Mouse (Mus musculus) heart, embryonic 16.5 days (tissue): ENCODE results near the gene Olfr1022. TPM values are rescaled to one million over a fixed set of nuclear protein-coding genes. Genes with fewer than 3 reads are reported as not detected.

Experiments
- ATAC-seq: fragments of 200-750 bp; cut with Nextera tagmentation; replicated peaks from 2 replicates; pipeline ENCODE4 v1.8.0; 2017; ENCODE audit warnings: moderate number of reproducible peaks; ENCODE audit not compliant: insufficient read depth, low FRiP score; ENCODE audit errors: extremely low read depth
- H3K27ac ChIP-seq: fragments of 300-500 bp; sonication (generic); 2 replicates; pipeline ENCODE4 v1.5.1; 2014; ENCODE audit warnings: mild to moderate bottlenecking, low read length, control low read depth, moderate library complexity
- H3K27me3 ChIP-seq: fragments of 300-500 bp; sonication (generic); 2 replicates; pipeline ENCODE4 v1.6.1; 2014; ENCODE audit warnings: low read length, mixed read lengths; ENCODE audit not compliant: control insufficient read depth, insufficient read depth
- H3K36me3 ChIP-seq: fragments of 300-500 bp; sonication (generic); 2 replicates; pipeline ENCODE4 v1.6.1; 2014; ENCODE audit not compliant: control insufficient read depth, insufficient read depth
- H3K4me1 ChIP-seq: fragments of 300-500 bp; sonication (generic); 2 replicates; pipeline ENCODE4 v1.6.1; 2014; ENCODE audit warnings: low read length, mixed read lengths; ENCODE audit not compliant: control insufficient read depth, insufficient read depth
- H3K4me2 ChIP-seq: fragments of 300-500 bp; sonication (generic); 2 replicates; pipeline ENCODE4 v1.6.1; 2014; ENCODE audit warnings: low read depth, mild to moderate bottlenecking, control low read depth, low read length
- H3K4me3 ChIP-seq: fragments of 300-500 bp; sonication (generic); 2 replicates; pipeline ENCODE4 v1.5.1; 2014; ENCODE audit warnings: mild to moderate bottlenecking, control low read depth, low read length
- H3K9ac ChIP-seq: fragments of 300-500 bp; sonication (generic); 2 replicates; pipeline ENCODE4 v1.6.1; 2014; ENCODE audit warnings: low read length, control low read depth
- H3K9me3 ChIP-seq: fragments of 300-500 bp; sonication (generic); replicated peaks from 2 replicates; pipeline ENCODE4 v1.6.1; 2016; ENCODE audit warnings: low read length; ENCODE audit not compliant: control insufficient read depth
- WGBS: fragments of 180-500 bp; shearing (Covaris S2); extraction: QIAGEN DNeasy Blood & Tissue Kit; methylation state at CpG from one replicate; pipeline ENCODE4 v1.1.7; 2014; 5-methylcytosine and 5-hydroxymethylcytosine counted together
- polyA plus RNA-seq: library from polyadenylated mRNA; unstranded; fragments of >200 nt; fragmentation: Nextera tagmentation; extraction: Ambion mirVana; gene quantifications from 2 replicates; pipeline ENCODE4 v1.2.1, GENCODE M21; 2015

Gene Olfr1022
- polyA plus RNA-seq: not detected in 2 replicates

DNA sequence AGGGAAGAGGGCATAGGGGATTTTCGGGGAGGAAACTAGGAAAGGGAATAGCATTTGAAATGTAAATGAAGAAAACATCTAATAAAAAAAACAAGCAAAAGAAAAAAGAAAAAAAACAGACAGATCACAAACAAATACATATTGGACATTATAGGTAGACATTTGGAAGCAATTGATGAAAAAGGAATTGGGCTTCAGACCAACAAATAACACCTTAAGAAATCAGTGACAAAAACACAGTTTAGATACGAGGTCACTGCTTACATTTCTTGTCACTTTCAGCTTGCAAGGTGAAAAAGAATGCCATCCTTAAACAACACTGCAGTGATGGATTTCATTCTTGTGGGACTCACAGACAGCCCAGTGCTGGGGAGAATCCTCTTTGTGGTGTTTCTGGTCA, at the start of gene Olfr1022:
Gene Olfr1022 (plus strand): TSS at position 301 of the 400 bp plus-strand sequence.
- Histone ChIP-seq H3K27me3 (no peaks in the 10 kb centered on the region), H3K4me2 (no peak within 1 kb of the TSS), H3K4me3 (no peak within 1 kb of the TSS), H3K4me1 (no peaks in the 10 kb centered on the region), H3K27ac (no peak within 1 kb of the TSS), H3K9me3 (no peaks in the 10 kb centered on the region), H3K36me3 (no peaks in the 10 kb centered on the region), H3K9ac (no peak within 1 kb of the TSS)
- WGBS: 37% methylated on average over 2 of the region's 2 CpGs
- ATAC-seq: no peak

DNA sequence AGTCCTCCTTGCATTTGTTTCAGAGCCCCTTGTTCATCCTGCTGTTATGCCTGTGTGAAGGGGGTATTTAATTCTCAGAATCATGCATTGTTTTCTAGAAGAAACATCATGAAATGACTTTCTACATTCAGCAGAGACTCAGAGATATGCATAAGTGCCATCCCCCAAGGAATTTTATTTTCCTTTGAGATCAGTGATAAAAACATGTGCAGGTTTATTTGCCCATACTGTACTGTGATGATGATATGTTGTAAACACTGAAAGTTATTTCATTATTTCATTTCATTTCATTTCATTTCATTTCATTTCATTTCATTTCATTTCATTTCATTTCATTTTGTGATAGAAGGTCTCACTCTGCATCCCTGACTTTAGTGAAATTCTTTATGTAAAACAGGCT, 23.0 kb upstream of the Olfr1022 start, which contains the start of gene Olfr1019:
Gene Olfr1019 (minus strand): TSS at position 101 of the 400 bp plus-strand sequence.
- ATAC-seq: no peak
- no peak within 1 kb of the TSS for H3K27ac ChIP-seq
- H3K27me3 ChIP-seq: no peaks in the 10 kb centered on the region
- H3K36me3 ChIP-seq: no peaks in the 10 kb centered on the region
- no peak within 1 kb of the TSS for H3K4me2 ChIP-seq
- H3K4me3 ChIP-seq: no peak within 1 kb of the TSS
- H3K9ac ChIP-seq: no peak within 1 kb of the TSS
- H3K4me1 ChIP-seq: no peaks in the 10 kb centered on the region
- H3K9me3 ChIP-seq: no peaks in the 10 kb centered on the region; the same call in 1 of the 2 replicates

DNA sequence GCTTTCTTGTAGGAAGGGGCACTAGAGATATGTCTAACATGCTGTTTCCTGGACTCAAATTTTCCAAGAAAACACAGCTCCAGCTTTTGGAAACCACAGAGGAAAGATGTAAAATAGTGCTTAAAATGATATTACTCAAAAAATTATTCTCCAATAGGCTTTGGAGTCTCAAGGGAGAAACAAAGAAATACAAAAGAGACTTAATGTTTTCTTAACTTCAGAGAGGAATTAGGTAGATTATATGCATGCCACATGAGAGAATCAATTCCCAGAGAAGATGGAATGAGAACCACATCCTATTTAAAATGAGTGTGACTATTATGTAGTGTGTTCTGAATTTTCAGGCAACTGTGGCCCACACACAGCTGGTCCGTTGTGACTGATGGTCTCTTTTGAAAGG, 21.7 kb upstream of the Olfr1022 start, which contains the start of gene Olfr1020:
Gene Olfr1020 (plus strand): TSS at position 301 of the 400 bp plus-strand sequence.
- no peak within 1 kb of the TSS for H3K4me3 ChIP-seq
- no peak within 1 kb of the TSS for H3K4me2 ChIP-seq
- no peak within 1 kb of the TSS for H3K9ac ChIP-seq
- H3K9me3 ChIP-seq: no peaks in the 10 kb centered on the region
- H3K27me3 ChIP-seq: no peaks in the 10 kb centered on the region
- no peaks in the 10 kb centered on the region for H3K36me3 ChIP-seq
- no peak within 1 kb of the TSS for H3K27ac ChIP-seq
- ATAC-seq: no peak
- H3K4me1 ChIP-seq: no peaks in the 10 kb centered on the region
- 79% methylated on average over 1 of the region's 1 CpGs for WGBS

DNA sequence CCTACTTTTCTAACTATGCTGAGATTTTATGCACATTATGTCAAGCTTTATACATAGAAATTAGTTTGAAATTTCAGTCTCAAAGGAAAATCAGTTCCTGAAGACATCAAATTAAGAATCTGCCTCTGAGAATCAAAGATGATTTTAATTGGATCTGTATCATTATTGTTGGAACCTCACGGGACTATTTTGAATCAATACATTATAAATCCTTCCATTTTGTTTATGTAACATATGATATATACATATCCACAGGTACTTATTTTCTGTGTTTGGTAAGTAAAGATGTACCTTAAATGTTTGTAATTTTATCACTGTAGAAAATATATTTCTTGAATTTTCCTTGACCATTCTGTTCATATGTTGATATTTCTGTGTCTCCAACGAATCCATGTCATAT, 16.9 kb downstream of the Olfr1022 start, which contains the start of gene Olfr1023:
Gene Olfr1023 (plus strand): TSS at position 301 of the 400 bp plus-strand sequence.
- H3K36me3 ChIP-seq: no peaks in the 10 kb centered on the region
- H3K27ac ChIP-seq: no peak within 1 kb of the TSS
- no peaks in the 10 kb centered on the region for H3K4me1 ChIP-seq
- WGBS: 68% methylated on average over 2 of the region's 2 CpGs
- H3K4me3 ChIP-seq: no peak within 1 kb of the TSS
- ATAC-seq: no peak
- no peak within 1 kb of the TSS for H3K9ac ChIP-seq
- H3K4me2 ChIP-seq: no peak within 1 kb of the TSS
- H3K9me3 ChIP-seq: no peaks in the 10 kb centered on the region
- H3K27me3 ChIP-seq: no peaks in the 10 kb centered on the region

DNA sequence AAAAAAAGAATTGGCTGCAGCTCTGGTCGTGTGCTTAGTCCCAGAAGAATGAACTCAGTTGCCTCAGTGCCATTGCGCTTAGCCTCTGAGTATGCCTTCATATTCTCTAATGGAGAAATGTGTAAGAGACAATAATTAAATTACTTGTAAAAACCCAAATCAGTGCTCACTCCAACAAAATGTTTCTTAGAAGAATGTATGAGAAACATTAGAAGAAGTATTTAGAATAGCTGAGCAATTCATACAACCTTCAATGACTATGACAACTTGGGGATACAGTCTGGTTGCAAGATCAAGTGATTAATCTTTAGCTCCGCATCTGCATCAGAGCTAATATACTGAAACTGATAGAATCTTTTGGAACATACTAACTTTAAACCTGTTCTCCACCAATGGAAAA, 36.6 kb downstream of the Olfr1022 start, which contains the start of gene Olfr1024:
Gene Olfr1024 (minus strand): TSS at position 101 of the 400 bp plus-strand sequence.
- Histone ChIP-seq H3K4me2 (no peak within 1 kb of the TSS), H3K4me3 (no peak within 1 kb of the TSS), H3K9me3 (no peaks in the 10 kb centered on the region; the same call in 1 of the 2 replicates), H3K9ac (no peak within 1 kb of the TSS), H3K36me3 (no peaks in the 10 kb centered on the region), H3K27ac (no peak within 1 kb of the TSS), H3K4me1 (no peaks in the 10 kb centered on the region), H3K27me3 (no peaks in the 10 kb centered on the region)
- WGBS: 75% methylated on average over 3 of the region's 3 CpGs
- no peak for ATAC-seq

DNA sequence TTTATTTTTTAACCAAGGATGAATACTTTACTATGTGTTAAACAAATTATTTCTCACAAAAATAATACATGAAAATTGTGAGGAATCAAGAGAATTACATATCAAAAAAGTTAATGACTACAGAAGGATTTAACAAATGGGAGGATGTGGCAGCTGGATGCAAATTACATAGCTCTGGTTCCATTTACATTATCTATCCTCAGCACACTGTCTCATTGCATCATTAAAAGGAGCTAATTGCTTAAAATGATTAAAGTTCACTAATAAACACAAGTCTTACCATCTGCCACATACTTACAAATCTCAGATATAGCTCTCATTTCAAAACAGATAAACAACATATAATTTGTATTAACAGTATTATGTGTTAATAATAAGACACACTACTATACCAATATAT, 44.8 kb downstream of the Olfr1022 start:
- H3K4me2 ChIP-seq: no peak overlapping the region
- no peaks in the 10 kb centered on the region for H3K9me3 ChIP-seq
- ATAC-seq: no peak
- no peaks in the 10 kb centered on the region for H3K27me3 ChIP-seq
- no peak overlapping the region for H3K9ac ChIP-seq
- H3K4me1 ChIP-seq: no peaks in the 10 kb centered on the region
- H3K27ac ChIP-seq: no peak overlapping the region
- H3K4me3 ChIP-seq: no peak overlapping the region
- H3K36me3 ChIP-seq: no peaks in the 10 kb centered on the region

DNA sequence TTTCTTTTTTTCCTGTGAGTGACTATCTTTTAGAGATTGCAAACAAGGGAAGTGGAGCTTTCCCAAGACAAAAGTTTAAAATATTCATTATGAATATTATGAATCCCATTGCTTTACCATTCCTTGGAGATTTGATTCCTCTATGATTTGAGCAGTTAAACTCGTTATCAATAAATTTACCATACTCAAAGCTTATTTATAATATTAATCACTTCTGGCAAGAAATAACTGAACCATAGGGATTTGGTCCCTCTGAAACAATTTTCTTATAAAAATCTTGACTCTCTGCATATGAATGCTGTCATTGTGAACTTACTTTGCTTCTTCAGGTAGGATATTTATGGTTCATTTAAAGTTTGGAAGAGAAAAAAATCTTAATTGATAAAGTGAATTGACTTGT, 46.5 kb downstream of the Olfr1022 start, which contains the start of gene Olfr1025-ps1:
Gene Olfr1025-ps1 (plus strand): TSS at position 301 of the 400 bp plus-strand sequence.
- Histone ChIP-seq H3K4me3 (no peak within 1 kb of the TSS), H3K27me3 (no peaks in the 10 kb centered on the region), H3K27ac (no peak within 1 kb of the TSS), H3K9ac (no peak within 1 kb of the TSS), H3K9me3 (no peaks in the 10 kb centered on the region), H3K36me3 (no peaks in the 10 kb centered on the region), H3K4me2 (no peak within 1 kb of the TSS), H3K4me1 (no peaks in the 10 kb centered on the region)
- ATAC-seq: no peak
- 45% methylated on average over 1 of the region's 1 CpGs for WGBS

Other genes starting within 250 kb of the Olfr1022 start
- not detected in 2 replicates for gene Olfr1002, start 217.9 kb upstream of the Olfr1022 start, polyA plus RNA-seq
- not detected in 2 replicates for gene Olfr154, start 204.1 kb upstream of the Olfr1022 start, polyA plus RNA-seq
- not detected in 2 replicates for gene Olfr1006, start 189.8 kb upstream of the Olfr1022 start, polyA plus RNA-seq
- not detected in 2 replicates for gene Olfr1008, start 179.2 kb upstream of the Olfr1022 start, polyA plus RNA-seq
- not detected in 2 replicates for gene Olfr1009, start 153.2 kb upstream of the Olfr1022 start, polyA plus RNA-seq
- gene Olfr1012, start 105.8 kb upstream of the Olfr1022 start, polyA plus RNA-seq: not detected in 2 replicates
- not detected in 2 replicates for gene Olfr1013, start 101.5 kb upstream of the Olfr1022 start, polyA plus RNA-seq
- not detected in 2 replicates for gene Olfr1014, start 95.9 kb upstream of the Olfr1022 start, polyA plus RNA-seq
- not detected in 2 replicates for gene Olfr1015, start 86.6 kb upstream of the Olfr1022 start, polyA plus RNA-seq
- gene Olfr1016, start 66.0 kb upstream of the Olfr1022 start, polyA plus RNA-seq: not detected in 2 replicates
- gene Olfr1018, start 50.1 kb upstream of the Olfr1022 start, polyA plus RNA-seq: not detected in 2 replicates
- not detected in 2 replicates for gene Olfr1019, start 23.1 kb upstream of the Olfr1022 start, polyA plus RNA-seq
- gene Olfr1020, start 21.6 kb upstream of the Olfr1022 start, polyA plus RNA-seq: not detected in 2 replicates
- gene Olfr1023, start 17.0 kb downstream of the Olfr1022 start, polyA plus RNA-seq: not detected in 2 replicates
- not detected in 2 replicates for gene Olfr1024, start 36.5 kb downstream of the Olfr1022 start, polyA plus RNA-seq
- not detected in 2 replicates for gene Olfr1025-ps1, start 46.6 kb downstream of the Olfr1022 start, polyA plus RNA-seq
- gene Olfr1026, start 53.0 kb downstream of the Olfr1022 start, polyA plus RNA-seq: not detected in 2 replicates
- gene Olfr1028, start 81.8 kb downstream of the Olfr1022 start, polyA plus RNA-seq: not detected in 2 replicates
- not detected in 2 replicates for gene Olfr1029, start 105.3 kb downstream of the Olfr1022 start, polyA plus RNA-seq
- not detected in 2 replicates for gene Olfr1030, start 110.7 kb downstream of the Olfr1022 start, polyA plus RNA-seq
- gene Olfr1031, start 121.7 kb downstream of the Olfr1022 start, polyA plus RNA-seq: not detected in 2 replicates
- gene Olfr1032, start 136.9 kb downstream of the Olfr1022 start, polyA plus RNA-seq: not detected in 2 replicates
- gene Olfr1033, start 152.0 kb downstream of the Olfr1022 start, polyA plus RNA-seq: 6.3 and 6.4 TPM in 2 replicates
- gene Olfr1034, start 177.3 kb downstream of the Olfr1022 start, polyA plus RNA-seq: 0.07 TPM in 1 of 2 replicates, not detected in the other
- gene Olfr1036, start 205.4 kb downstream of the Olfr1022 start, polyA plus RNA-seq: not detected in 2 replicates
- not detected in 2 replicates for gene Olfr1037, start 218.8 kb downstream of the Olfr1022 start, polyA plus RNA-seq